Mouse (Mus musculus) midbrain, embryonic 16.5 days (tissue): Measurements from ENCODE around the gene Cdhr2. TPM values are rescaled to one million over a fixed set of nuclear protein-coding genes. Genes with fewer than 3 reads are reported as not detected.

Source experiments
- ATAC-seq: fragments of 200-750 bp; cut with Nextera tagmentation; 2 replicates; pipeline ENCODE4 v1.8.0; 2017; ENCODE audit warnings: moderate TSS enrichment
- H3K27ac ChIP-seq: fragments of 300-500 bp; sonication (generic); 2 replicates; pipeline ENCODE4 v1.5.1; 2014; ENCODE audit warnings: mild to moderate bottlenecking, low read length, mixed read lengths
- H3K27me3 ChIP-seq: fragments of 300-500 bp; sonication (generic); 2 replicates; pipeline ENCODE4 v1.6.1; 2014; ENCODE audit warnings: low read depth, low read length, mixed read lengths; ENCODE audit not compliant: control insufficient read depth, insufficient read depth
- H3K36me3 ChIP-seq: fragments of 300-500 bp; sonication (generic); 2 replicates; pipeline ENCODE4 v1.6.1; 2014; ENCODE audit warnings: mild to moderate bottlenecking, low read length, moderate library complexity, mixed read lengths; ENCODE audit not compliant: control insufficient read depth, insufficient read depth
- H3K4me1 ChIP-seq: fragments of 300-500 bp; sonication (generic); 2 replicates; pipeline ENCODE4 v1.6.1; 2014; ENCODE audit warnings: mild to moderate bottlenecking, low read length, mixed read lengths; ENCODE audit not compliant: control insufficient read depth, insufficient read depth
- H3K4me2 ChIP-seq: fragments of 300-500 bp; sonication (generic); 2 replicates; pipeline ENCODE4 v1.6.1; 2014; ENCODE audit warnings: mild to moderate bottlenecking, low read length, mixed read lengths
- H3K4me3 ChIP-seq: fragments of 300-500 bp; sonication (generic); 2 replicates; pipeline ENCODE4 v1.5.1; 2014; ENCODE audit warnings: low read depth, mild to moderate bottlenecking, low read length, moderate library complexity, mixed read lengths
- H3K9ac ChIP-seq: fragments of 300-500 bp; sonication (generic); 2 replicates; pipeline ENCODE4 v1.6.1; 2014; ENCODE audit warnings: low read depth, low read length, mixed read lengths
- H3K9me3 ChIP-seq: fragments of 300-500 bp; sonication (generic); replicated peaks from 2 replicates; pipeline ENCODE4 v1.6.1; 2014; ENCODE audit warnings: mild to moderate bottlenecking, low read length, mixed read lengths; ENCODE audit not compliant: control insufficient read depth, poor library complexity, severe bottlenecking
- WGBS: fragments of 180-500 bp; shearing (Covaris S2); extraction: QIAGEN DNeasy Blood & Tissue Kit; methylation state at CpG from one replicate; pipeline ENCODE4 v1.1.7; 2014; 5-methylcytosine and 5-hydroxymethylcytosine counted together
- polyA plus RNA-seq: library from polyadenylated mRNA; unstranded; fragments of >200 nt; fragmentation: Nextera tagmentation; extraction: Ambion mirVana; gene quantifications from 2 replicates; pipeline ENCODE4 v1.2.1, GENCODE M21; 2015

Cdhr2 gene
- polyA plus RNA-seq: 0.22 and 0.36 TPM in 2 replicates

DNA sequence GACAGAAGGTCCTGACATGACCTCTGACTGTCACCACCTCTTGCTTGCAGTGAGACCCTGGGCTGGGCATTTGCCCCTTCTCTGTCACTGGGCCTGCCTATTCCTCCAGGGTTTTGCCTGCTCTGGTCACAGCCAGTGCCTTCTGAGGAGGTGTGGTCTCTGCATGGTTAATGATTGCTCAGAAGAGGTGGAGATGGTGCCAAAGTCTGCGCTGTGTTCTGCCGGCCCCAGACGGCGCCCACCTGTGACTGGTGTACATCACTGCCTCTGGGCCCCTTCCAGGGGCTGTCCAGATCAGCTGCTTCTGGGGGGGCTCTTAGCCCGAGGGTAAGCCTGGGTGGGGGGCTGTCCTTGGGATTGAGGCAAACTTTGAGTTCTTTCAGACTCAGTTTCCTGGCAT, at the start of gene Cdhr2:
Cdhr2 (plus strand) TSS at position 219 of the 400 bp plus-strand sequence.
- no peak within 1 kb of the TSS for H3K4me2 ChIP-seq
- no peaks in the 10 kb centered on the region for H3K36me3 ChIP-seq
- no peak for ATAC-seq
- no peaks in the 10 kb centered on the region for H3K4me1 ChIP-seq
- H3K9me3 ChIP-seq: no peaks in the 10 kb centered on the region
- WGBS: 78% methylated on average over 5 of the region's 5 CpGs
- no peak within 1 kb of the TSS for H3K27ac ChIP-seq
- H3K27me3 ChIP-seq: no peaks in the 10 kb centered on the region
- H3K4me3 ChIP-seq: no peak within 1 kb of the TSS
- H3K9ac ChIP-seq: no peak within 1 kb of the TSS

DNA sequence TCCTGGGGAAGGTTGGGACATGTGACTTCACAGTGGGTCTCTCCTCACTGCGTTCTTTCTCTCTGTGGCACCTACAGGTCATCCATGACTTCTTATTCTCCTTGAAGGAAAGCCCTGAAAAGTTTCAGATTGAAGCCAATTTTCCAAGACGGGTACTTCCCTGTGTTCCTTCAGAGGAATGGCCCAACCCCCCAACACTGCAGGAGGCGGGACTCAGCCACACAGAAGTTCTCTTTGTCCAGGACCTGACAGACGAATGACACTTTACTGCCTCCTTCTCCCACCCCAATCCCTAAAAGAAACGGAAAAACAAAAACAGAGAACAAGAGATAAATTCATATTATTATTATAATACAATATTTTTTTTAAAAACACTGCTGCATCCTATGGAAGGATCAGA, 40.4 kb upstream of the Cdhr2 start:
- ATAC-seq: no peak
- Histone ChIP-seq H3K4me3 (no peak overlapping the region), H3K4me1 (no peaks in the 10 kb centered on the region), H3K27ac (no peak overlapping the region), H3K9me3 (no peaks in the 10 kb centered on the region), H3K36me3 (peaks cover 40% of the 10 kb centered on the region), H3K27me3 (no peaks in the 10 kb centered on the region), H3K4me2 (no peak overlapping the region), H3K9ac (no peak overlapping the region)
- WGBS: 69% methylated on average over 5 of the region's 5 CpGs

DNA sequence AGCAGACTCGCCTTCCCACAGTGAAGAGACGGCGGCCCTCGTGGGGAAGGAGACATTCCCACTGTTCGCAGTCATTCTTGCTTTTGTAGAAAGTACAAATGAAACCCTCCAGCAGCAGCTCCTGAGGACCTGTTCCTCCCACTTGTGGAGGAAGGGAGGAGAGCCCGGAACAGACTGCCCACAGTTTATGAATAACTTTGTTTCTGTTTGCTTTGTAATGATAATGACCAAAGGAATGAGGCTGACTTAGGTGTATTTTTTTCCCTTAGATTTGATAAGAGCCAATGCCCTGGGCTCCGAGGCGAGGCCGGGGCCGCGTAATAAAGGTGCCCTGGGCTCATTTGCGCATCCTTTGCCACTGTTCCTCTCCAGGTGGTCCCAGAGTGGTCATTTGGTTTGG, 39.9 kb upstream of the Cdhr2 start:
- H3K9ac ChIP-seq: no peak overlapping the region
- no peaks in the 10 kb centered on the region for H3K4me1 ChIP-seq
- H3K9me3 ChIP-seq: no peaks in the 10 kb centered on the region
- H3K27me3 ChIP-seq: no peaks in the 10 kb centered on the region
- H3K27ac ChIP-seq: no peak overlapping the region
- H3K4me3 ChIP-seq: no peak overlapping the region
- 88% methylated on average over 12 of the region's 12 CpGs for WGBS
- no peak overlapping the region for H3K4me2 ChIP-seq
- ATAC-seq: no peak
- H3K36me3 ChIP-seq: peaks cover 38% of the 10 kb centered on the region

DNA sequence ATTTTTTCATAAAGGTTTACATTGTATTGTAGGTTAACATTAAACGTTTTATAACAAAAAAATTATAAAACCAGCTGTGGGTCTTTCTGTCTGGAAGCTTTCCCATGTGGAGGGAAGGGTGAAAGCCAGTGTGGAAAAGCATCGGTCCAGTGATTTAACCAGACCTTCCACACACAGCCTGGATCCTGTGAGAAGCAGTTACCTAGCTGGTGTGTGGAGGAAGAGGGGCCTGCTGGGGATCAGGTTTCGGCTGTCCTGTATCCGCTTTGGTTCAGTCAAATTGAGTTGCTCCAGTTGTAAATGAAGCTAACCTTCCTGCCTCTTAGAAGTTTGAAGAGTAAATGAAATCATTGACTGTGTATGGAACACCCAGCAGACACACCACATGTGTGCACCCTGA, 37.3 kb upstream of the Cdhr2 start:
- WGBS: 91% methylated on average over 4 of the region's 4 CpGs
- ATAC-seq: no peak
- Histone ChIP-seq H3K27ac (no peak overlapping the region), H3K9ac (no peak overlapping the region), H3K27me3 (no peaks in the 10 kb centered on the region), H3K4me1 (no peaks in the 10 kb centered on the region), H3K4me3 (no peak overlapping the region), H3K9me3 (no peaks in the 10 kb centered on the region), H3K4me2 (no peak overlapping the region), H3K36me3 (peaks cover 27% of the 10 kb centered on the region)

DNA sequence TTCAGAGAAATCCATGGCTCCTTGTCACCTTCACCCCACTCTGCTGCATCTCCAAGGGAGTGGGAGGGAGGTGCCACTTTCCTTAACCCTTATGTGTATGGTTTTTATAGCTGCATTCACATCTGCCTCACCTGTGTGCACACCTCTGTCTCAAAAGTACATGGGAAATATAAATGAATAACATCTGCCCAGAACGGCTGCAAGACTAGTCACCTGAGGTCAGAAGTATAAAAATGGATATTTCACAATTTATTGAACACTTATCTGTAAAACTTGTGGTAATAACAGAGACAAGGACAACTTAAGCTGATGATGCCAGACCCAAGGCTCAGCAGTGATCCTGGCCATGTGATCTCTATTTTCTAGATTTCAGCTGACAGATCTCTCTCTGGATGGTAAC, 36.8 kb upstream of the Cdhr2 start:
- Histone ChIP-seq H3K36me3 (peaks cover 27% of the 10 kb centered on the region), H3K9ac (no peak overlapping the region), H3K4me2 (no peak overlapping the region), H3K4me3 (no peak overlapping the region), H3K4me1 (no peaks in the 10 kb centered on the region), H3K9me3 (no peaks in the 10 kb centered on the region), H3K27me3 (no peaks in the 10 kb centered on the region), H3K27ac (no peak overlapping the region)
- ATAC-seq: no peak
- 94% methylated on average over 1 of the region's 1 CpGs for whole genome bisulfite sequencing

DNA sequence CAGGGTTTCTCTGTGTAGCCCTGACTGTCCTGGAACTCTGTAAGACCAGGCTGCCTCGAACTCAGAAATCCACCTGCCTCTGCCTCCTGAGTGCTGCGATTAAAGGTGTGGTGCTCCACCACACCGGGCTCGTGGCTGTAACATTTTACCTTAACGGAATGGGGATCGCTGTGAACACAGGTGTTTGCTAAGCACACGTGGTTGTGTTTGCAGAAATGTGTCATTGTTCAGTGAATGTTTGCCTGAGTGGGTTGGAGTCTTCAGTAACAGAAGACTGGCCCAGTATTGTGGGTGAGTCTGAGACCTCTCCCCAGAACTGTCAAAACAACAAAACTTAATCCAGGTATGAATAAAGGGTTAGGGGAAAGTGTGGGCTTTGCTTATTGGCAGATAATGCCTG, 36.2 kb upstream of the Cdhr2 start:
- no peak overlapping the region for H3K27ac ChIP-seq
- 97% methylated on average over 7 of the region's 7 CpGs for WGBS
- H3K4me2 ChIP-seq: no peak overlapping the region
- no peak for ATAC-seq
- no peaks in the 10 kb centered on the region for H3K27me3 ChIP-seq
- no peak overlapping the region for H3K9ac ChIP-seq
- H3K4me1 ChIP-seq: no peaks in the 10 kb centered on the region
- H3K9me3 ChIP-seq: no peaks in the 10 kb centered on the region
- no peak overlapping the region for H3K4me3 ChIP-seq
- peaks cover 27% of the 10 kb centered on the region for H3K36me3 ChIP-seq

DNA sequence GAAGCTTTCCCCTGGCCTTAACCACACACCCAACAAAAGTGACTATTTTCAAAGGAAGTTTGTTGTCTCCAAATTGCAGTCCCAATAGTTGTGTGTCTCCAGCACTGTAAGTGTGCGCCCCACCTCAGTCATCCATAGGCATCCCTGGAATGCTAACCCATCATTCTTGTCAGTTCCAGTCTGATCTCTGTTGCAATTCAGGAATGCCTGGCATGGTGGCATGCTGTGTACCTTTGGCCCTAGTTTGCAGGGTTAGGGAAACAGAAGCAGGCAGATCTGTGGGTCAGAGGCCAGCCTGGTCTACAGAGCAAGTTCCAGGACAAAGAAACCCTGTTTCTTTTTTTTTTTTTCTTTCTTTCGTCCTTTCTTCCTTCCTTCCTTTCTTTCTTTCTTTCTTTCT, 30.8 kb upstream of the Cdhr2 start:
- Histone ChIP-seq H3K4me1 (no peaks in the 10 kb centered on the region), H3K9ac (no peak overlapping the region), H3K36me3 (0 out of 2 replicates have a peak, but pooled peaks cover 2% of the 10 kb centered on the region), H3K4me3 (no peak overlapping the region), H3K27ac (no peak overlapping the region), H3K9me3 (no peaks in the 10 kb centered on the region), H3K4me2 (no peak overlapping the region), H3K27me3 (no peaks in the 10 kb centered on the region)
- no peak for ATAC-seq
- WGBS: 70% methylated on average over 2 of the region's 2 CpGs

DNA sequence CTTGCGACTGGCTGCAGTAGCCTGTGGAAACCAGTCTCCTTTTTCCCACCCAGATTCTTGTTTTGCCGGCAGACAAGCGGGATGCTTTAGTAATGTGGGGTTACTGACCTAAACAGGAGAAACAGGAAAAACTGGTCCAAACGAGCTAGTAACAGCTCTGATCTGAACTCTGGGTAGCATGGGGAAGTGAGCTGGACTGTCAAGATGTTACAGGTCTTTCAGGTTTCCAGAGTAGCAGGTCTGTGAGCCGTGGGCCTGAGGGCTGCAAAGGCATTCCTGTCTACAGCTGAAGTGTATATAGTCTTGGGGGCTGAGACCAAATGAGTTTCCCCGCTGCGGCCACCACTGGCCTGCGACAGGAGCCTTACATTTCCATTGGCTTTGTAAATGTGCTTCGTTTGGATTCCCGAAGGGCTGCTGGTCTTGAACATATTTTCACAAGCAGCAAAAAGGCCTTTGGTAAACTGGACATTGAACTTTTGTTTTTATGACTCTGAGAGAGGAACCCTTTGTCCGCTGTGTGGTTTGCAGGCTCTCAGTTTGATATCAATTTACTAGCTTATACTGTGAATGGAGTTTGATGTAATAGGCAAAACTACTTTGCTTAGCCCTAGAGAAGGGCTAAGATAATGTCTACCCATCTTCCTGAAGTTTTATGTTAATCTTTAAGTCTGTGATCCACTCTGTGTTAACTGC, 25.2 kb upstream of the Cdhr2 start:
- H3K27ac ChIP-seq: no peak overlapping the region
- no peaks in the 10 kb centered on the region for H3K4me1 ChIP-seq
- peaks cover 20% of the 10 kb centered on the region for H3K36me3 ChIP-seq
- no peaks in the 10 kb centered on the region for H3K27me3 ChIP-seq
- no peaks in the 10 kb centered on the region for H3K9me3 ChIP-seq
- H3K9ac ChIP-seq: no peak overlapping the region
- H3K4me2 ChIP-seq: no peak overlapping the region
- no peak overlapping the region for H3K4me3 ChIP-seq
- no peak for ATAC-seq
- 74% methylated on average over 11 of the region's 11 CpGs for WGBS

DNA sequence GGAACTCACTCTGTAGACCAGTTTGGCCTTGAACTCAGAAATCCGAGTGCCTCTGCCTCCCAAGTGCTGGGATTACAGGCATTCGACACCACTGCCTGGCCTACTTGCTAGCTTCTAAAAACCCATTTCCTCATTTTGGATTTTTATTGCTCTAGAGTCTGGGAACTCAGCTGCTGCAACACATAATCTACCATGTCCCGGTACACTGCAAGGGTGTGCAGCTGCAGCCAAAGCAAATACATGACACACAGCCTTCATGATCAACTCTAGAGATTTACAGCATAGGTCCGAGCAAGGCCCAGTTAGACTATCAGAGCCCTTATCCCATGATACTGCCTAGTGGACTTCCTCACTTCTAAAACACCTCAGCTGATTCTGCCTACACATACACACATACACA, 23.0 kb upstream of the Cdhr2 start:
- Histone ChIP-seq H3K4me3 (no peak overlapping the region), H3K9ac (no peak overlapping the region), H3K4me2 (no peak overlapping the region), H3K27ac (no peak overlapping the region), H3K36me3 (peaks cover 42% of the 10 kb centered on the region), H3K9me3 (no peaks in the 10 kb centered on the region), H3K4me1 (no peaks in the 10 kb centered on the region), H3K27me3 (no peaks in the 10 kb centered on the region)
- ATAC-seq: no peak
- 82% methylated on average over 4 of the region's 4 CpGs for WGBS
